In genomic region chr12:107928464-107928901, GRCm38 (mm10) we compare ENCODE assay signal across 10 mouse cellular contexts.
DNase-seq lines count a peak whose midpoint lies in the region; ATAC-seq and TF ChIP-seq lines count a peak whose summit lies in the region.
"Had no signal": no experiment of that assay in that cellular context is flagged by ENCODE, and none has a peak within 500 bp of the region (broad histone marks: within the 10 kb centered on the region; RNA-seq: fewer than 3 reads in every experiment).

No protein-coding gene starts in this region.

- no peaks in the 10 kb centered on the region for H3K36me3 ChIP-seq in kidney, postnatal 0 days (ENCODE audit: insufficient read depth, low read length)
- no peaks in the 10 kb centered on the region; the same call in 1 of the 2 replicates for H3K36me3 ChIP-seq in thymus, adult 2 months (ENCODE audit: control insufficient read depth, insufficient read depth, low read length)
- H3K36me3 ChIP-seq in hindbrain, postnatal 0 days (ENCODE audit: insufficient read depth, low read length): no peaks in the 10 kb centered on the region

- H3K27me3 ChIP-seq in kidney, postnatal 0 days (ENCODE audit: insufficient read depth, low read length): no peaks in the 10 kb centered on the region
- no peaks in the 10 kb centered on the region for H3K27me3 ChIP-seq in thymus, adult 2 months (ENCODE audit: control insufficient read depth, insufficient read depth, low read length)
- H3K27me3 ChIP-seq in hindbrain, postnatal 0 days (ENCODE audit: insufficient read depth, low read length): no peaks in the 10 kb centered on the region

- no peak overlapping the region for H3K27ac ChIP-seq in kidney, postnatal 0 days
- peak overlapping the region; percentile 93 for H3K27ac ChIP-seq in thymus, adult 2 months (ENCODE audit: control insufficient read depth, insufficient read depth, low read length)
- H3K27ac ChIP-seq in hindbrain, postnatal 0 days: no peak overlapping the region

- TF ChIP-seq CTCF in kidney, postnatal 0 days (IDR thresholded peaks at IDR 0.05; ENCODE audit: low read depth): no peak
- TF ChIP-seq CTCF in thymus, adult 2 months (IDR thresholded peaks at IDR 0.05; ENCODE audit: borderline replicate concordance, control insufficient read depth, extremely low read depth, insufficient read depth, low read length, poor library complexity): no peak
- peak; percentile 60 for TF ChIP-seq CTCF in hindbrain, postnatal 0 days (IDR thresholded peaks at IDR 0.05; ENCODE audit: low read depth)

- H3K9ac ChIP-seq in kidney, postnatal 0 days (ENCODE audit: low read depth, low read length): no peak overlapping the region
- H3K9ac ChIP-seq in hindbrain, postnatal 0 days (replicated peaks; ENCODE audit: low read length): no peak overlapping the region

- no peak for DNase-seq in kidney, postnatal 0 days (ENCODE audit: low spot score)
- DNase-seq in kidney, postnatal 36 days: no peak
- no peak for DNase-seq in thymus, adult 2 months
- DNase-seq in thymus, postnatal 4 days: no peak
- peak; percentile 82 for DNase-seq in hindbrain, postnatal 0 days (ENCODE audit: low spot score)
- no peak for DNase-seq in frontal cortex, postnatal 25 days (ENCODE audit: low spot score in 2 of 2)
- DNase-seq: cerebellum, adult 11 months; heart, postnatal 4 days had no signal

- H3K4me3 ChIP-seq in kidney, postnatal 0 days (replicated peaks; ENCODE audit: low read depth, low read length): no peak overlapping the region
- no peak overlapping the region for H3K4me3 ChIP-seq in thymus, adult 2 months (ENCODE audit: control insufficient read depth, insufficient read depth, low read length)
- peak overlapping the region; percentile 21; the same call in 1 of the 2 replicates for H3K4me3 ChIP-seq in hindbrain, postnatal 0 days (ENCODE audit: low read length)

- ATAC-seq in kidney, postnatal 0 days (replicated peaks; ENCODE audit: low FRiP score, low read depth): no peak
- peak; percentile 55 for ATAC-seq in hindbrain, postnatal 0 days
- ATAC-seq in megakaryocyte progenitor cell, adult 5-6 weeks (replicated peaks; ENCODE audit: poor library complexity): no peak
- ATAC-seq in megakaryocyte, adult 5-6 weeks (ENCODE audit: poor library complexity, severe bottlenecking): no peak

- 57% methylated on average over 15 of the region's 15 CpGs for WGBS in kidney, postnatal 0 days
- 43% methylated on average over 15 of the region's 15 CpGs for WGBS in thymus, adult 2 months
- 12% methylated on average over 15 of the region's 15 CpGs for WGBS in hindbrain, postnatal 0 days

- peaks cover 10% of the 10 kb centered on the region; the same call in 1 of the 2 replicates for H3K4me1 ChIP-seq in kidney, postnatal 0 days (replicated peaks; ENCODE audit: insufficient read depth, low read length)
- peaks cover 91% of the 10 kb centered on the region for H3K4me1 ChIP-seq in thymus, adult 2 months (replicated peaks; ENCODE audit: control insufficient read depth, insufficient read depth, low read length)
- peaks cover 19% of the 10 kb centered on the region; the same call in 1 of the 2 replicates for H3K4me1 ChIP-seq in hindbrain, postnatal 0 days (ENCODE audit: insufficient read depth, low read length)

- no peaks in the 10 kb centered on the region for H3K9me3 ChIP-seq in kidney, postnatal 0 days (replicated peaks; ENCODE audit: low read length)
- no peaks in the 10 kb centered on the region for H3K9me3 ChIP-seq in hindbrain, postnatal 0 days (ENCODE audit: low read length)

- peak overlapping the region; percentile 28; the same call in 1 of the 2 replicates for H3K4me2 ChIP-seq in kidney, postnatal 0 days (ENCODE audit: low read length)
- peak overlapping the region; percentile 50 for H3K4me2 ChIP-seq in hindbrain, postnatal 0 days (ENCODE audit: low read depth, low read length)

- TF ChIP-seq POLR2A in thymus, adult 2 months (IDR thresholded peaks at IDR 0.05; ENCODE audit: control insufficient read depth, extremely low read depth, insufficient read depth, low read length, poor library complexity): no peak
